Mouse (Mus musculus): ENCODE results near the gene Zfp341.

The Zfp341 gene

DNA sequence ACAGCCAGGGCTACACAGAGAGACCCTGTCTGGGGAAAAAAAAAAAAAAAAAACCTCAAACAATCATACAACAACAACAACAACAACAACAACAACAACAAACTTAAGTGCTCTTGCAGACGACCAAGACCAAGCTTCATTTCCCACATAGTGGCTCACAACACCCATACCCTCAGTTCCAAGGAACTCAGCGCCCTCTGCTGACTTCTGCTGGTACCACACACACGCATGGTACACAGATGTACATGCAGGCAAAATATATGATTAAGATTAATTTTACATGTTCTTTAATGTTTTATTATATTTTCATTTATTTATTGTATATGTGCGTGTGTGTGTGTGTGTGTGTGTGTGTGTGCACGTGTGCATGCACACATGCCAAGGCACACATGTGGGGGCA lies 26.7 kb upstream of the Zfp341 start:
- no peak for DNase-seq (ENCODE audit: low read depth)

GRCm38 (mm10) chr2:154589051-154589450 lies 24.0 kb upstream of the Zfp341 start:
- no peak for DNase-seq (ENCODE audit: low read depth)

- DNase-seq (ENCODE audit: low read depth), result no peak
Measured at GRCm38 (mm10) chr2:154591239-154591638, 21.9 kb upstream of the Zfp341 start.

DNA sequence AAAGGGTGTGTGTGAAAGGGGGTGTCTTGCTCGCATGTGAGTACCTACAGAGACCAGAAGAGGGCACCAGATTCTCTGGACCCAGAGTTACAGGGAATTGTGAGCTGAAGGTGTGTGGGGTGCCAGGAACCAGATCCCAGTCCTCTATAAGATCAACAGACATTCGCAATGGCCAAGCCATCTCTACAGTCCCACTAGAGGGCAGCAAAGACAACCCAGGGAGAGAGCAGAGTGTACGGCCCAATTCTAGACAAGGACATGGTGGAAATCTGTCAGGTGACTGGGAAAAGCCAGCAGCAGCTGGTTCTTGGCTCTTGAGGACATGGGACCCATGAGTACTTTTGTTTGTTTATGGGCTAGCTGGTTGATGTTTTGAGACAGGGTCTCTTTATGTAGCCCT lies 20.1 kb upstream of the Zfp341 start:
- no peak for DNase-seq (ENCODE audit: low read depth)

DNA sequence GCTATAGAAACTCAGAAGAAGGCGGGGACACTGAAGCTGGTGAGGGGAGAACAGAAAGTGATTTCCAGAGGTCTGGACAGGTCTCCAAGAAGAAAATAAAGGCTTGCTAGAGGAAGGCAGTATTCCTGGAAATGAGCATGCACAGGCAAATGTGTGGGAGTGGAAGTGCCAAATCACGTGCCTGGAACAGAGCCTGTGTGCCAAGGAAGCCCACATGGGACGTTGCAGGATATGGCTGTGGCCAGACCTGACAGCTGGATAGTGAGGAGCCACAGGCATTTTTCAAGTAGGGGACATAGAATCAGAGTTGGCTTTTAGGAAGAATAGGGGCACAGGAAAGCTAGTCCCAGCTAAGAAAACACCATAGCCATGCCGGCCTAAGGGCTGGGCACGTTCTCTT lies 17.3 kb upstream of the Zfp341 start:
- no peak for DNase-seq (ENCODE audit: low read depth)

GRCm38 (mm10) chr2:154597399-154597798 lies 15.7 kb upstream of the Zfp341 start:
- DNase-seq (ENCODE audit: low read depth), result no peak

DNA sequence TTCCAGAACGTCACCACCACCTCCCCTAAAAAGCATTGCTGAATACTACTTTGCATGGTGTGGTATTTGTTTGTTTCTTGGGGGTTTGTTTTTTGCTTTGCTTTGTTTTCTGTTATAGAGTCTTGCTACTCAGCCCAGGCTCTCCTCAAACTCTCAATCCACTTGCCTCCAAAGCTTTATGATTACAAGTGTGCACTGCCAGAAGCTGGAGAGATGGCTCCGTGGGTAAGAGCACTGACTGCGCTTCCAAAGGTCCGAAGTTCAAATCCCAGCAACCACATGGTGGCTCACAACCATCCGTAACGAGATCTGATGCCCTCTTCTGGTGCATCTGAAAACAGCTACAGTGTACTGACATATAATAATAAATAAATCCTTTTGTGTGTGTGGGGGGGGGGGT lies 12.5 kb upstream of the Zfp341 start:
- no peak for DNase-seq (ENCODE audit: low read depth)

- DNase-seq (ENCODE audit: low read depth), result no peak
Measured at GRCm38 (mm10) chr2:154601324-154601723, 11.8 kb upstream of the Zfp341 start.

- no peak for DNase-seq (ENCODE audit: low read depth)
Measured at GRCm38 (mm10) chr2:154603007-154603637, 10.0 kb upstream of the Zfp341 start.

DNA sequence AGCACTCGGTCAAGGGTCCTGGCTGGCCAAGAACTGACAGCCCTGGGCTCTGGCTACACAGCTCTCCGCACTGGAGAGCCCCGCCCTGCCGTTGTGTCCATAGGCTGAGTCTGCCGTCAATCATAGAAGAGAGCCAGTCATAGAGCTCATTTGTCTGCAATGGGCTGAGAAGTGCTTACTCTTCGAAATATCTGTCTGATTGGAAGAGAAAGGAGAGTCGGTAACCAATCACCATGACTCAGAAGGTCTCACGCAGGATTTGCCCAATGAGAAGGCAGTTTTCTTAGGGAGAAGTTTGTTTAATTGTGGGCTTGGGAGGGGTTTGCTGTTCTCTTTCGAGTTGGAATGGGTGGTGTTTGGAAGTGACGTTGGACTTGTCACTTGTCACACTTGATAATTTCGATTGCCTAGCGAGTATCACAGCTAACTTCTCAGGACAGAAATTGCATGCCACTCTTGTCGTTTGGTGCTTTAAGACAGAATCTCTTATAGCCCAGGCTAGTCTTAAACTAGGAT lies 9.4 kb upstream of the Zfp341 start, which contains the start of gene Pxmp4:
Gene Pxmp4, minus strand, starts transcription at position 71 of the 516 bp plus-strand sequence.
- peak; percentile 98 for DNase-seq (ENCODE audit: low read depth)

DNA sequence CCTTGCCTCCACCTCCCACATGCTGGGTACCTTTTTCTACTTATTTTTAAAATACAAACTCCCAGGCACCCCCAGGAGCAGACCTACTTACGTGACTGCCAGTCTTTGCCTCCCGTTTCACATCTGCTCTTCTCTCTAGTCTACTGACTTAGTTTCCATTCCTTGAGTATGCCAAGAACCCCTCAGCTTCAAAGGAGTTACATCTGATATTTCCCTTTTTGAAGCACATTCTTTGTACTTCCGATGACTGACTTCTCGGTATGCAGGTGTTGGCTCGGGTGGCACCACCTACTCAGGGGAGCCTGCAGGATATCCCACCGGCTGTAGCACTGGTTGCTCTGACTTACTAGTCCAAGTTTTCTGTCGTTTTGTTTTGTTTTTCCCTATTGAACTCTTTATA lies 8.9 kb upstream of the Zfp341 start:
- no peak for DNase-seq (ENCODE audit: low read depth)

DNA sequence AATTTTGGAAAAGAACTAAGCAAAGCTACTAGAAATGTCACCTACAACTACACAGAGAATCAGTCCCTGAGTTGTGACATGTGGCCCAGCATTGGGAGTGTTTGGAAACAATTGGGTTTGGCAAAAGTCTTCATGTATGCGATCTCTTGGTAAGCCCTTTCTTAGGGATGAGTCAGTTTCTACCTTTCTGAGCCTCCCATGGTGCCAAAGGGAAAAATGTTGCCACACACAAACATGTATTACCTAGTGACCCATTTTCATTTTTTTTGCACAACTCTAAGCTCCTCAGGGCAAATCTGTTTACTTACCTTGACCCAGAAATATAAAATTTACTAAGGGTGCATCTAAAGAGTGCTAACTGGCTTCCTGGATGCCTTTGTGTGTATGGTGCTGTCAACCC lies 6.1 kb upstream of the Zfp341 start:
- DNase-seq (ENCODE audit: low read depth), result no peak

GRCm38 (mm10) chr2:154609050-154609767 lies 3.9 kb upstream of the Zfp341 start:
- no peak for DNase-seq (ENCODE audit: low read depth)

DNA sequence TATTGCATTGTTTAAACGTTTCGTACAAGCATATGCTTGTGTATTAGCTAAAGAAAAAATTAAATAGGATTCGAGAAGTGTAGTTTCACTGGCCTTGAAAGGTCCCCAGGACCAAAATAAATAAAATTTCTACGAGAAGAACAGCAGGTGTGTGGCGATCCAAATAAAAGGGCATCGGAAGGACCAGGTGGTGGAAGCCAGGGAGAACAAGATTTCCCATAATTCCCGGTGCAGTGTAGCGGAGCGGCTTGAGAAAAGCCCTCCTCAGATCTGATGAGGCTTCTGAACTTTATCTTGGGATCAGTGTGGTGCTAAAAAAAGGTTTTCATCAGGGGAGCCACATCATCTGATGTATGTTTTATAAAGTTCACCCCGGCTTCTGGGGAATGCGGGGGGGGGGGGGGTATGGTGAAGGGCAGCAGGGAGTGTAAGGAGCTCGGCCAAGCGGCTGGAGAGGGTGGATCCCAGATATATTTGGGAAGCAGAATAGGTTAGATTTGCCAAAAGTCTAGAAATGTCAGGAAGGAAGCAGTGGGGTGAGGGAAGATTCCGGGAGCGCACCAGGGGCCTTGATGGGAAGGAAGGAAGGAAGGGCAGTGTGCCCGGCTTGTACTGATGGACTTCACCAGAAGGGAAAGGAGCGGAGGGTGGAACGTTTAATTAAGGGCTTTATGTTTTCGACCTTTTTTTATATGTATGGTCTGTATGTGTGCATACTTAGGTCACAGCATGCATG lies 1.9 kb downstream of the Zfp341 start:
- no peak for DNase-seq (ENCODE audit: low read depth)

GRCm38 (mm10) chr2:154615674-154616073 lies 2.6 kb downstream of the Zfp341 start:
- no peak for DNase-seq (ENCODE audit: low read depth)

- no peak for DNase-seq (ENCODE audit: low read depth)
Measured at GRCm38 (mm10) chr2:154617061-154617460, 4.0 kb downstream of the Zfp341 start.

- no peak for DNase-seq (ENCODE audit: low read depth)
Measured at GRCm38 (mm10) chr2:154621684-154622083, 8.6 kb downstream of the Zfp341 start.

GRCm38 (mm10) chr2:154624137-154624536 lies 11.0 kb downstream of the Zfp341 start:
- no peak for DNase-seq (ENCODE audit: low read depth)

DNA sequence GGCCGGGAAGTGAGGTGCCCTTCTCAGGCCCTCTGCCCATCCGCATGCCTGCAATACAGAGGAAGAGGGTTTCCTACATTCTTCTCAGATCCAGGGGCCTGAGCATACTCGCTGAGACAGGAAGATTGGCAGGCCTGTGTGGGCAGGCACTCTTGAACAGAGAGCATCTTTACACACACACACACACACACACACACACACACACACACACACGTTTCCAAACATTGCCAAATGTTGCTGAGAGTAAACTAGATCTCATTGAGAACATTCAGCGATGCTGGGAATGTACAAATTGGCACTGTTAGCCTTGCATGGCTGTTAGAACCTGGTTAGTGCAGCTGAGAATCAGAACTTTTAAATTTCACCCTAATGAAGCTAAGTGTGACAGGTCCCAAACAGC lies 17.4 kb downstream of the Zfp341 start:
- no peak for DNase-seq (ENCODE audit: low read depth)

- no peak for DNase-seq (ENCODE audit: low read depth)
Measured at GRCm38 (mm10) chr2:154632203-154632780, 19.2 kb downstream of the Zfp341 start.

- DNase-seq (ENCODE audit: low read depth), result no peak
Measured at GRCm38 (mm10) chr2:154633039-154633742, 20.1 kb downstream of the Zfp341 start.
